Mouse (Mus musculus) hindbrain, postnatal 0 days (tissue): ENCODE data around the gene Abtb2. TPM values are rescaled to one million over a fixed set of nuclear protein-coding genes. Genes with fewer than 3 reads are reported as not detected.

ENCODE experiments used
- ATAC-seq: fragments of 200-750 bp; cut with Nextera tagmentation; 2 replicates; pipeline ENCODE4 v1.8.0; 2017; ENCODE audit warnings: mild to moderate bottlenecking, moderate TSS enrichment, moderate library complexity
- DNase-seq: peaks from one replicate; pipeline ENCODE4 v3.0.0-alpha.2; 2015; ENCODE audit warnings: low spot score
- H3K27ac ChIP-seq: fragments of 300-500 bp; sonication (generic); 2 replicates; pipeline ENCODE4 v1.5.1; 2014; ENCODE audit warnings: mild to moderate bottlenecking
- H3K27me3 ChIP-seq: fragments of 300-500 bp; sonication (generic); 2 replicates; pipeline ENCODE4 v1.6.1; 2014; ENCODE audit warnings: low read length, mixed read lengths; ENCODE audit not compliant: insufficient read depth
- H3K36me3 ChIP-seq: fragments of 300-500 bp; sonication (generic); 2 replicates; pipeline ENCODE4 v1.6.1; 2014; ENCODE audit warnings: low read length, mixed read lengths; ENCODE audit not compliant: insufficient read depth
- H3K4me1 ChIP-seq: fragments of 300-500 bp; sonication (generic); 2 replicates; pipeline ENCODE4 v1.6.1; 2014; ENCODE audit warnings: antibody characterized with exemption, low read length, mixed read lengths; ENCODE audit not compliant: insufficient read depth
- H3K4me2 ChIP-seq: fragments of 300-500 bp; sonication (generic); 2 replicates; pipeline ENCODE4 v1.6.1; 2014; ENCODE audit warnings: low read depth, mild to moderate bottlenecking, low read length, moderate library complexity, mixed read lengths
- H3K4me3 ChIP-seq: fragments of 300-500 bp; sonication (generic); 2 replicates; pipeline ENCODE4 v1.5.1; 2014; ENCODE audit warnings: low read length
- H3K9ac ChIP-seq: fragments of 300-500 bp; sonication (generic); replicated peaks from 2 replicates; pipeline ENCODE4 v1.6.1; 2014; ENCODE audit warnings: mild to moderate bottlenecking, low read length, moderate library complexity, mixed read lengths
- H3K9me3 ChIP-seq: fragments of 300-500 bp; sonication (generic); 2 replicates; pipeline ENCODE4 v1.6.1; 2016; ENCODE audit warnings: low read length, mixed read lengths
- CTCF ChIP-seq: IDR thresholded peaks from 2 replicates; pipeline ENCODE4 v1.5.1; 2016; ENCODE audit warnings: antibody characterized with exemption, control low read depth, low read depth
- WGBS: fragments of 180-500 bp; shearing (Covaris S2); extraction: QIAGEN DNeasy Blood & Tissue Kit; methylation state at CpG from one replicate; pipeline ENCODE4 v1.1.7; 2014; 5-methylcytosine and 5-hydroxymethylcytosine counted together
- polyA plus RNA-seq: library from polyadenylated mRNA; unstranded; fragments of >200 nt; fragmentation: Nextera tagmentation; extraction: Ambion mirVana; gene quantifications from 2 replicates; pipeline ENCODE4 v1.2.1, GENCODE M21; 2015
- total RNA-seq: library from RNA; depleted of rRNA; stranded (reverse); fragments of >200 nt; gene quantifications from 2 replicates; pipeline ENCODE4 v1.2.3, GENCODE M21; 2014

The Abtb2 gene
- total and polyA plus RNA-seq, 2 experiments from 2014 or later, result 11.7 to 45.9 TPM

DNA sequence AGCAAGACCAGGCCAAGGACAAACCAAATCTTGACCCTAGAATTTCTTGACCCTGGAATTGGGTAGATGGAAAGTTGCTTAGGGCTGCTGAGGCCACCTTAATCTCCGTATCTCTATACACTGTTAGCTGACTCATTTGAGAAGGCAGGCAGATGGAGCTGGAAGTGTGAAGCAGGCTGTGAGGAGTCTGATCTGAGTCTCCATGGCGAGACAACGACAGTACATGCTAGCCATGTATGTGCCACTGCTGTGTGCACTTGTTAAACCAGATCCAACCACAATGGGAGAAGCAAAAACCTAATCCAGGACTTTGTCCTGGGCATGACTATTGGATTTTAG is 26.4 kb downstream of the Abtb2 start:
- TF ChIP-seq CTCF, result no peak
- Histone ChIP-seq H3K27me3 (no peaks in the 10 kb centered on the region), H3K4me3 (no peak overlapping the region), H3K4me1 (peaks cover 17% of the 10 kb centered on the region), H3K27ac (peak overlapping the region; percentile 45), H3K9me3 (no peaks in the 10 kb centered on the region), H3K36me3 (no peaks in the 10 kb centered on the region), H3K4me2 (no peak overlapping the region), H3K9ac (0 out of 2 replicates have a peak overlapping the region, but pooled peaks have one; percentile 1)
- DNase-seq, result no peak
- 57% methylated on average over 3 of the region's 3 CpGs for WGBS
- ATAC-seq, result peak; percentile 46

DNA sequence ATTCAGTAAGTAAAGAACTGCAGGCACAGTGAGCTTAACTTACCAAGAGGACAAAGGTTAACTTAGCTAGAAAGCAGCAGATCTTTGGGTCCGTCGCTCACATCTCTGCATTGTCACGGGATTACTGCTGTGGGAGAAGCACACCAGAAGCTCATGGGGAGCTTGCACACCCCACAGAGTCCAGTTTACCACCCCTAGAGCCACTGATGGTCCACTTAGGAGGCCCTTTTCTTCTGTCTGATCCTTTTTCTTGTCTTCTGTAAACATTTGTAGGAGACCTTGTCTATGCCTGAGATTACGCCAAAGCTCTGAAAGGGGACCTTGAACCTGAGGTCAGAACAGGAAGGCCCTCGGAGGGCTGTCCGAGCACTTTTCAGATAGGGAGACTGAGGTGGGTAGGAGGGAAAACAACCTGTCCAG is 28.5 kb downstream of the Abtb2 start:
- no peak for ATAC-seq
- no peak for DNase-seq
- H3K4me1 ChIP-seq, result peaks cover 17% of the 10 kb centered on the region
- no peaks in the 10 kb centered on the region for H3K27me3 ChIP-seq
- no peak overlapping the region for H3K9ac ChIP-seq
- H3K9me3 ChIP-seq, result no peaks in the 10 kb centered on the region
- no peaks in the 10 kb centered on the region for H3K36me3 ChIP-seq
- no peak overlapping the region for H3K27ac ChIP-seq
- H3K4me2 ChIP-seq, result no peak overlapping the region
- WGBS, result 70% methylated on average over 6 of the region's 6 CpGs
- no peak for TF ChIP-seq CTCF
- H3K4me3 ChIP-seq, result no peak overlapping the region

DNA sequence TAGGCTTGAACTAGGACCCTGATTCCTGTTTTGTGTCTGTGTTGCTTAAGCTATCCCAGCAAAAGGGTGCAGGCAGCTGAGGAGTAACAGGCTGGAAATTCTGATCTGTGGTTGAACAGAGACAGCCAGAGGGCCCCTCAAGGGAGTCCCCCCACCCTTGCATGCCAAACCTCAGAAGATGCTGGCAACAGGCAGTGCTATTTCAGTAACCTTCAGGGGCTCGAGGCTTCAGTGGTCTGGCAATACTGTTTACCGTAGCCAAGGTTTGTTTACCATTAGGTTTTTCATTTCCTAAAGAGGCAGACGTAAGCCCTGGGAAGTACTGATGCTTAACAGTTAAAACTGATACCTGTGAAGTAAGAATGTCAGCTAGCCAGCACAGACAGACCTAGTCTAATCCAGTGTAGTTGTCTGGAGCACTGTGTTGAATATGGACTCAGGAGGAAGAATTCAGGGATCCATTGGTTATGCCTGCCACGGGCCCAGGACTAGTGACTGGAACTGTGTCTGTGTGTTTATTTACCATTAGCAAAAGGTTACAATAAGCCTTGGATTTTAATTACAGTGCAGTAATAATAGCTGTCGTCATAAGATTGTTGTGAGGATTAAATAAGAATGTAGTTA is 29.0 kb downstream of the Abtb2 start:
- TF ChIP-seq CTCF, result no peak
- no peak overlapping the region for H3K4me3 ChIP-seq
- H3K9me3 ChIP-seq, result no peaks in the 10 kb centered on the region
- no peaks in the 10 kb centered on the region for H3K27me3 ChIP-seq
- no peak overlapping the region for H3K4me2 ChIP-seq
- H3K36me3 ChIP-seq, result no peaks in the 10 kb centered on the region
- no peak for ATAC-seq
- H3K9ac ChIP-seq, result no peak overlapping the region
- no peak overlapping the region for H3K27ac ChIP-seq
- no peak for DNase-seq
- H3K4me1 ChIP-seq, result peaks cover 22% of the 10 kb centered on the region
- 62% methylated on average over 5 of the region's 5 CpGs for WGBS

DNA sequence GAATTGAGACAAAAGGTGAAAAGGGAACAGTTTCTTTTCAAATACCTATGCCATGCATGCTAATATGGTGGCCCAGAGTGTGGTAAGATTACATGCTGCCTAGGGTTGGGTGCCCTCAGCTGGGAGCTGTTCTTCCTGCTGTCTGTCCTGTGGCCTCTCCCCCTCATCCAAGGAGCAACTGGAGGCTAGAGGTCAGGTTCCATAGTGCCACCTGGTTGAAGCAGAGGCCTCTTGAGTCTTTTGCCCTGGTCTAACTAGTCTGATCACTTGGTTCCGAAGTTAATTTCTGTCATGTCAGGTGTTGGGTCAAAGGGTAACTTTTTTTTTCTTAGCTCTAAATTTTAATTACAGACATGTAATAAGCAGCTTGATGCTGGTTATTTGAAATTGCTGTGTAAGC is 33.2 kb downstream of the Abtb2 start:
- TF ChIP-seq CTCF, result no peak
- no peak overlapping the region for H3K27ac ChIP-seq
- H3K4me2 ChIP-seq, result no peak overlapping the region
- WGBS, result 92% methylated on average over 1 of the region's 1 CpGs
- no peaks in the 10 kb centered on the region for H3K9me3 ChIP-seq
- DNase-seq (no peak), ATAC-seq (no peak)
- H3K36me3 ChIP-seq, result no peaks in the 10 kb centered on the region
- H3K4me1 ChIP-seq, result peaks cover 6% of the 10 kb centered on the region; the same call in 1 of the 2 replicates
- H3K9ac ChIP-seq, result no peak overlapping the region
- no peak overlapping the region for H3K4me3 ChIP-seq
- H3K27me3 ChIP-seq, result no peaks in the 10 kb centered on the region

DNA sequence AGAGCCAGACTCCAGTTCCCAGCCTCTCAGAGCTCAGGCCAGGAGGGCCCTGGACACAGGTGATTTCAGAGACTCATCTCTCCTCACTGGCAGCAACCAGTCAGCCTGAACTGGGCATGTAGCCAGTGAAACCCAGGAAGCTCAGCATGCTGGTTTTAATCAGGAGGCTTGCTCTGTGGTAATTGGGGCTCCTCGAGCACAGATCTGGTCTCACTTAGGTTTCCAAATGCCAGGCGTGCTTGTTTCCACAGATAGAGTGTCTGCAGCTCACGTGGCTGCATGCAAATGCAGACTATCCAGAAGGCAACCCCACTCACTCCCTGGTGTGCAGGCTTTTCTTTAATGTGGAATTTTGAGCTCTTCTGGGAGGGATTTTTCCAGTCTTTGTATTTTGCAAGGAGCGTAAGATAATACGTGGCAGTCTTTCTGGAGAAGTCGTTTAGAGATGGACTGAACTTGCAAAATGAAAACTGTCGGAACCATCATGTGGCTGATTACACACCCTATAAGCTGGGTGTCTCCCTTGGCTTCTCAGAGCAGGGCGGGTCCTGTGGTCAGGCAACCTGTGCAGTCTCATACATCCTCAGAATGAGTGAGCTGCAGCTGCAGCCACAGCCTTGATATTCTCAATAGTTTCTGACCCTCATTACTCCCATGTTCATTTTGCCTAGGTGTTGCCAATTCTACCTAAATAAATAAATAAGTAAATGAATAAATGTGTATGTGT is 34.2 kb downstream of the Abtb2 start:
- H3K27me3 ChIP-seq, result no peaks in the 10 kb centered on the region
- H3K9me3 ChIP-seq, result no peaks in the 10 kb centered on the region
- peaks cover 6% of the 10 kb centered on the region; the same call in 1 of the 2 replicates for H3K4me1 ChIP-seq
- TF ChIP-seq CTCF, result no peak
- no peaks in the 10 kb centered on the region for H3K36me3 ChIP-seq
- ATAC-seq, result peak; percentile 61
- H3K4me2 ChIP-seq, result no peak overlapping the region
- DNase-seq, result peak; percentile 51
- 30% methylated on average over 8 of the region's 8 CpGs for WGBS
- no peak overlapping the region for H3K4me3 ChIP-seq
- H3K9ac ChIP-seq, result no peak overlapping the region
- peak overlapping the region; percentile 58; the same call in 1 of the 2 replicates for H3K27ac ChIP-seq

DNA sequence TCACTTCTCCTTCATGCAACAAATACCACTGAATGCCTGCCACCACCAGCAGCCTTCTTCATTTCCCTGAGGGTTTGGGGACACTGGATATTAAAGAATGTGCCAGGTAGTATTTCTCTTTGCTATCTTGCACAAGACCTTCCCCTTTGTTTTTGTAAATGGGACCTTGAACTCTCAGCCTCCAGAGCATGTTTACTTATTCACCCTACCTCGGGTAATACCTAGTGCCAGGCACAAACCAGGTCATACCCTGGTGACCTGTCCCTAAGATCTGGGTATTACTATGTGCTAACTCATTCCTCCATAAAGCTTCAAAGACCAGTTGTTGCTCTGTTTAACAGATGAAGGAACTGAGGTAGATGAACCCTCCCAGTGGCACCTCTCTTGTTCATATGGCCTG is 35.0 kb downstream of the Abtb2 start:
- H3K4me2 ChIP-seq, result no peak overlapping the region
- TF ChIP-seq CTCF, result no peak
- no peak for ATAC-seq
- 59% methylated on average over 1 of the region's 1 CpGs for WGBS
- no peak overlapping the region for H3K4me3 ChIP-seq
- H3K9ac ChIP-seq, result no peak overlapping the region
- no peak for DNase-seq
- peaks cover 6% of the 10 kb centered on the region; the same call in 1 of the 2 replicates for H3K4me1 ChIP-seq
- H3K9me3 ChIP-seq, result no peaks in the 10 kb centered on the region
- no peak overlapping the region for H3K27ac ChIP-seq
- no peaks in the 10 kb centered on the region for H3K27me3 ChIP-seq
- no peaks in the 10 kb centered on the region for H3K36me3 ChIP-seq

DNA sequence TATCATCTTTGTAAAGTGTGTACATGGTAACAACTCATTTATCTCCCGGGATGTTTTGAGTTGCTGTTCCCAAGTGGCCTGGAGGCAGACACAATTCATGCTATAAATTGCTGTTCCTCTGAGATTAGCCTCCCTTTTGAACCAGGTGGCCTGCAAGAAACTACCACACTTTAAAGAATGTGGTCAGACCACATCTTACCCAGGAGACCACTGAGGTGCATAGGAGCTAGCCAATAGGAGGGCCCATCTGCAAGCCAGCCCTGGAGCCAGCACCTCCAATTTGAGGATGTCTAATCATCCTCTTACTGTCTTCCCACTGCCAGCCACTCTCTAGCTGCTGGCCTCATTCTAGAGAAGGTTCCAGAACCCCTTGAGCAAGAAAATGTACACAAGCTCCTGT is 35.4 kb downstream of the Abtb2 start:
- DNase-seq (no peak), ATAC-seq (no peak)
- no peak overlapping the region for H3K9ac ChIP-seq
- H3K4me3 ChIP-seq, result no peak overlapping the region
- no peaks in the 10 kb centered on the region for H3K27me3 ChIP-seq
- WGBS, result 91% methylated on average over 1 of the region's 1 CpGs
- peaks cover 6% of the 10 kb centered on the region; the same call in 1 of the 2 replicates for H3K4me1 ChIP-seq
- H3K4me2 ChIP-seq, result no peak overlapping the region
- H3K9me3 ChIP-seq, result no peaks in the 10 kb centered on the region
- H3K27ac ChIP-seq, result no peak overlapping the region
- H3K36me3 ChIP-seq, result no peaks in the 10 kb centered on the region
- TF ChIP-seq CTCF, result no peak
